Comparison of ENCODE assay signal across 18 mouse cellular contexts in the genomic region with DNA sequence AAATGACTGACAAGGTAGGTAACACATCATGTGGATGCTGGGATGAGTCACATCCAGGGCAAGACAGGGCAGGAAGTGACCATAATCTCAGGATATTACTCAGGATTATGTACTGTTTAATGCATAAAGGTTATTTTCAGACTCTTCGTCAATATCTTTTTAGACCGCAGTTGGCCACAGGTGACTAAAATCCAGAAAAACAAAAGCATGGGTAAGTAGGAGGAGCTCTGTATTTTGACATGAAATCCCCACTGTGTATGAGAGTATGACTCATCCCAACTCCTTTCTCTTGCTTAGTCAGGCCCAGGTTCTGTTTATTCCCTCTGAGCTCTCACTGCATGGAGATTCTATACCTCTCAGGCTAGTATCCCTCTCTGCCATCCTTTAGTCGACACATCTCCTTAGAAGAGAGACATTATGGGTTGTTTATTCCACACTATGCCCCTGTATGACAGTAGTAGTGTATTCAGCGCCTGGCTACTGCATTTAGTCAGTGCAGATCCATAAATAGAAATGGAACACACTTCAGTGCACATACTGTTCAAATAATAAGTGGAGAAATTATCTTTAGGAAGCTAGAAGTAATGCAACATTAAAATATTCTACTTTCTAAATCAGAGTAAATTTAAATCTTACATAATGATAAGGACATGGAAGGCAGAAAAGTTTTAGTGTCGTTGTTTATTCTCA. TPM values are rescaled to one million over a fixed set of nuclear protein-coding genes. Genes with fewer than 3 reads are reported as not detected.
DNase-seq lines count a peak whose midpoint lies in the region; ATAC-seq and TF ChIP-seq lines count a peak whose summit lies in the region.
"Had no signal": no experiment of that assay in that cellular context is flagged by ENCODE, and none has a peak within 500 bp of the region (broad histone marks: within the 10 kb centered on the region; RNA-seq: fewer than 3 reads in every experiment).

No protein-coding gene starts in this region.

- peak; percentile 54 for ATAC-seq in liver, embryonic 13.5 days (ENCODE audit: low read depth)
- ATAC-seq in liver, embryonic 11.5 days (replicated peaks; ENCODE audit: low FRiP score): no peak
- peak; percentile 83 for ATAC-seq in inflammation-experienced regulatory T-cells, adult 6 months
- ATAC-seq in erythroid progenitor cell, adult 5-6 weeks (replicated peaks; ENCODE audit: low FRiP score, poor library complexity, severe bottlenecking): no peak
- ATAC-seq in intestine, postnatal 0 days: no peak
- ATAC-seq: lung, postnatal 0 days; midbrain, embryonic 16.5 days had no signal

- no peak overlapping the region for H3K4me3 ChIP-seq in liver, embryonic 13.5 days (replicated peaks)
- no peak overlapping the region for H3K4me3 ChIP-seq in liver, embryonic 11.5 days (ENCODE audit: low read depth, low read length)
- no peak overlapping the region for H3K4me3 ChIP-seq in intestine, postnatal 0 days (ENCODE audit: low read depth, low read length)
- H3K4me3 ChIP-seq: embryonic facial prominence, embryonic 13.5 days; forebrain, embryonic 10.5 days had no signal

- peaks cover 34% of the 10 kb centered on the region for H3K36me3 ChIP-seq in liver, embryonic 13.5 days
- peaks cover 2% of the 10 kb centered on the region; the same call in 1 of the 2 replicates for H3K36me3 ChIP-seq in liver, embryonic 11.5 days (ENCODE audit: control insufficient read depth, insufficient read depth, low read length)
- H3K36me3 ChIP-seq in intestine, postnatal 0 days (ENCODE audit: control insufficient read depth, insufficient read depth): peaks cover 12% of the 10 kb centered on the region
- H3K36me3 ChIP-seq: embryonic facial prominence, embryonic 13.5 days; forebrain, embryonic 10.5 days had no signal

- 0 out of 2 replicates have a peak overlapping the region, but pooled peaks have one; percentile 13 for H3K9ac ChIP-seq in liver, embryonic 13.5 days
- H3K9ac ChIP-seq in liver, embryonic 11.5 days (ENCODE audit: low read depth, low read length): no peak overlapping the region
- H3K9ac ChIP-seq in intestine, postnatal 0 days (ENCODE audit: low read depth, low read length): no peak overlapping the region
- H3K9ac ChIP-seq: embryonic facial prominence, embryonic 13.5 days; hindbrain, embryonic 14.5 days had no signal

- H3K4me1 ChIP-seq in liver, embryonic 13.5 days (replicated peaks): peaks cover 35% of the 10 kb centered on the region
- no peaks in the 10 kb centered on the region for H3K4me1 ChIP-seq in liver, embryonic 11.5 days (replicated peaks; ENCODE audit: control insufficient read depth, insufficient read depth, low read length)
- H3K4me1 ChIP-seq in intestine, postnatal 0 days (replicated peaks; ENCODE audit: control insufficient read depth, insufficient read depth, low read length): no peaks in the 10 kb centered on the region
- H3K4me1 ChIP-seq: embryonic facial prominence, embryonic 13.5 days; forebrain, embryonic 10.5 days had no signal

- no peak for TF ChIP-seq CTCF in intestine, postnatal 0 days (IDR thresholded peaks at IDR 0.05; ENCODE audit: low read depth)

- H3K27me3 ChIP-seq in liver, embryonic 13.5 days: no peaks in the 10 kb centered on the region
- H3K27me3 ChIP-seq in liver, embryonic 11.5 days (replicated peaks; ENCODE audit: control insufficient read depth, insufficient read depth, low read length): no peaks in the 10 kb centered on the region
- no peaks in the 10 kb centered on the region for H3K27me3 ChIP-seq in intestine, postnatal 0 days (replicated peaks; ENCODE audit: control insufficient read depth, insufficient read depth, low read length)
- H3K27me3 ChIP-seq: embryonic facial prominence, embryonic 13.5 days had no signal

- no peak overlapping the region for H3K4me2 ChIP-seq in liver, embryonic 13.5 days
- no peak overlapping the region for H3K4me2 ChIP-seq in liver, embryonic 11.5 days
- H3K4me2 ChIP-seq in intestine, postnatal 0 days (replicated peaks; ENCODE audit: low read depth): no peak overlapping the region
- H3K4me2 ChIP-seq: embryonic facial prominence, embryonic 13.5 days; hindbrain, embryonic 14.5 days had no signal

- H3K9me3 ChIP-seq in liver, embryonic 13.5 days (replicated peaks): no peaks in the 10 kb centered on the region
- no peaks in the 10 kb centered on the region for H3K9me3 ChIP-seq in liver, embryonic 11.5 days (ENCODE audit: control insufficient read depth, low read length)
- no peaks in the 10 kb centered on the region for H3K9me3 ChIP-seq in intestine, postnatal 0 days (ENCODE audit: control insufficient read depth)
- H3K9me3 ChIP-seq: embryonic facial prominence, embryonic 13.5 days; forebrain, embryonic 10.5 days had no signal

- peak overlapping the region; percentile 34 for H3K27ac ChIP-seq in liver, embryonic 13.5 days
- H3K27ac ChIP-seq in liver, embryonic 11.5 days (ENCODE audit: low read depth, low read length): no peak overlapping the region
- H3K27ac ChIP-seq in intestine, postnatal 0 days (ENCODE audit: low read depth, low read length): no peak overlapping the region
- H3K27ac ChIP-seq: embryonic facial prominence, embryonic 13.5 days; forebrain, embryonic 10.5 days; hindbrain, embryonic 14.5 days had no signal

- 80% methylated on average over 5 of the region's 5 CpGs for WGBS in liver, embryonic 13.5 days (ENCODE audit: insufficient replicate concordance)
- WGBS in liver, embryonic 11.5 days: 87% methylated on average over 5 of the region's 5 CpGs
- WGBS in intestine, postnatal 0 days: 83% methylated on average over 5 of the region's 5 CpGs

- peak; percentile 55 for DNase-seq in heart, adult 11 months
- no peak for DNase-seq in heart, adult 18-20 months
- DNase-seq in liver, embryonic 13.5 days: no peak
- no peak for DNase-seq in liver, embryonic 11.5 days (ENCODE audit: low spot score)
- no peak for DNase-seq in left cerebral cortex, adult 9 months (ENCODE audit: low spot score in 2 of 2)
- DNase-seq: cerebellum, adult 9-10 months; gastrocnemius, postnatal 25 days; kidney, adult 11 months; kidney, postnatal 14 days; layer of hippocampus, adult 9-11 months had no signal

RNA-seq across cellular contexts. Expression of a gene that starts 49.5 kb away (rescaled TPM):
- total RNA-seq in heart, adult 18-20 months (2021): 10 to 100 TPM; 38.3 to 46.0 TPM
- 8.2 and 11.2 TPM in 2 replicates for polyA plus RNA-seq in liver, embryonic 13.5 days (2015; fragmentation: Nextera tagmentation; extraction: Ambion mirVana)
- polyA plus RNA-seq in liver, embryonic 11.5 days (2014; fragmentation: Nextera tagmentation; extraction: Ambion mirVana): 12.6 and 12.9 TPM in 2 replicates
- polyA plus RNA-seq in inflammation-experienced regulatory T-cells, adult 6 months (2017; shearing (Covaris generic)): 10 to 100 TPM; 14.5 to 22.2 (median 20.0) TPM
- total RNA-seq in erythroid progenitor cell, adult 5-6 weeks (2015; ENCODE audit: low replicate concordance): 86.9 and 121 TPM in 2 replicates
- 92.8 and 112 TPM in 2 replicates for total RNA-seq in erythroid progenitor cell, adult 5-6 weeks (2017; ENCODE audit: low replicate concordance)
- polyA plus RNA-seq in intestine, postnatal 0 days (2015; fragmentation: Nextera tagmentation; extraction: Ambion mirVana): 29.9 and 33.0 TPM in 2 replicates

Comparison
In these comparisons a context has a peak if more than half of its experiments do, and no peak if none do; other contexts are left out.
1. ATAC-seq: peak in liver, embryonic 13.5 days (single experiment) and inflammation-experienced regulatory T-cells, adult 6 months (single experiment); none in liver, embryonic 11.5 days (single experiment), erythroid progenitor cell, adult 5-6 weeks (single experiment) and intestine, postnatal 0 days (single experiment).